Mouse (Mus musculus) hindbrain, embryonic 13.5 days (tissue): Measurements from ENCODE around the gene Cyp2a5. TPM values are rescaled to one million over a fixed set of nuclear protein-coding genes. Genes with fewer than 3 reads are reported as not detected.
"Not testable (repeated sequence)": the region's sequence is repeated elsewhere in the genome, so short reads cannot be mapped to it uniquely, and the experiment has no call there.

ENCODE experiments used
- ATAC-seq: fragments of 200-750 bp; cut with Nextera tagmentation; 2 replicates; pipeline ENCODE4 v1.8.0; 2017; ENCODE audit warnings: moderate TSS enrichment; ENCODE audit not compliant: low FRiP score
- H3K27ac ChIP-seq: fragments of 300-500 bp; sonication (generic); 2 replicates; pipeline ENCODE4 v1.5.1; 2015; ENCODE audit warnings: inconsistent platforms, mild to moderate bottlenecking, moderate library complexity
- H3K27me3 ChIP-seq: fragments of 300-500 bp; sonication (generic); 2 replicates; pipeline ENCODE4 v1.6.1; 2015; ENCODE audit warnings: mild to moderate bottlenecking, inconsistent platforms
- H3K36me3 ChIP-seq: fragments of 300-500 bp; sonication (generic); 2 replicates; pipeline ENCODE4 v1.6.1; 2015; ENCODE audit warnings: mild to moderate bottlenecking, inconsistent platforms
- H3K4me1 ChIP-seq: fragments of 300-500 bp; sonication (generic); replicated peaks from 2 replicates; pipeline ENCODE4 v1.6.1; 2015; ENCODE audit warnings: inconsistent platforms
- H3K4me2 ChIP-seq: fragments of 300-500 bp; sonication (generic); 2 replicates; pipeline ENCODE4 v1.6.1; 2015; ENCODE audit warnings: inconsistent platforms, mild to moderate bottlenecking, moderate library complexity
- H3K4me3 ChIP-seq: fragments of 300-500 bp; sonication (generic); 2 replicates; pipeline ENCODE4 v1.5.1; 2015; ENCODE audit warnings: mild to moderate bottlenecking, inconsistent platforms
- H3K9ac ChIP-seq: fragments of 300-500 bp; sonication (generic); 2 replicates; pipeline ENCODE4 v1.6.1; 2015; ENCODE audit warnings: mild to moderate bottlenecking, inconsistent platforms
- H3K9me3 ChIP-seq: fragments of 300-500 bp; sonication (generic); 2 replicates; pipeline ENCODE4 v1.6.1; 2016; ENCODE audit warnings: inconsistent platforms
- WGBS: fragments of 180-500 bp; shearing (Covaris S2); methylation state at CpG from one replicate; pipeline ENCODE4 v1.1.7; 2015; 5-methylcytosine and 5-hydroxymethylcytosine counted together
- polyA plus RNA-seq: library from polyadenylated mRNA; unstranded; fragments of >200 nt; fragmentation: Nextera tagmentation; extraction: Ambion mirVana; gene quantifications from 2 replicates; pipeline ENCODE4 v1.2.1, GENCODE M21; 2015

The Cyp2a5 gene
- 0.43 and 0.70 TPM in 2 replicates for polyA plus RNA-seq

DNA sequence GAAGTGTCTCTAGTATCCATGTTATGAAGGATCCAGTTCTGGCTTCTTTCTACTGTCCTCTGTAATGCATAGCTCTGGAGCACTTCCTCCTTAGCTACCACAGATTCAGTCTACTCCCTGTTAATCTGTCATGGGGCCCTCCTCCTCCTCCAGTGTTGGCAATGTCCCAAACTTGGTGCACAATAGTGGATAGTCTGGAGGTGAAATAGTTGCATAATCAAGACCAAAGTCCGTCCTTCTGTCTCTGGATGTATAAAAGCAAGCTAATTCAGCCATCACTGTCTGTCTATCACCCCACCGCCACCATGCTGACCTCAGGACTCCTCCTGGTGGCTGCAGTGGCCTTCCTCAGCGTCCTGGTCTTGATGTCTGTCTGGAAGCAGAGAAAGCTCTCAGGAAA lies at the start of gene Cyp2a5:
Gene Cyp2a5 (plus strand): TSS at position 247 of the 400 bp plus-strand sequence.
- H3K36me3 ChIP-seq, H3K9ac ChIP-seq, H3K27me3 ChIP-seq, H3K4me2 ChIP-seq, H3K9me3 ChIP-seq, H3K4me1 ChIP-seq, H3K4me3 ChIP-seq, H3K27ac ChIP-seq, ATAC-seq: not testable (repeated sequence)
- WGBS, result 63% methylated on average over 3 of the region's 3 CpGs

DNA sequence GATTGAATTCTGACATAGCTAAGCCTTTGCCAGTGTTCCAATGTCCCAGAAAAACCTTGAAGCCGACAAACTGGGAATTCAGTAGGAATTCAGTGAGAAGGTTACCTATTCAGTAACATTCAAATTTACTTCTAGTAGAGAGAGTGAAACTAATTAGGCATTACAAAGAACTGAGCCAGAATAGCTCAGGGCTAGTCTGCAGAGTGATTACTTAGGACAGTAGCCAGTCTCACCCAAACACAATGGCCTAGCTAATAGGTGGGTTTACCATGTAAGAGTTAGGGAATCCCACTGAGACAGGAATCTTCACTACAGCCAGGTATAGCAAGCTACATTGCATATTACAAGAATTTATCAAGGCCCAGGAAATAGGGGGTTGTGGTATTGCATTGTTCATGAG lies 49.1 kb upstream of the Cyp2a5 start:
- H3K27me3 ChIP-seq, ATAC-seq, H3K27ac ChIP-seq, H3K9ac ChIP-seq, H3K36me3 ChIP-seq, H3K4me1 ChIP-seq, H3K9me3 ChIP-seq, H3K4me3 ChIP-seq, H3K4me2 ChIP-seq: not testable (repeated sequence)
- 51% methylated on average over 1 of the region's 1 CpGs for WGBS

- no peak overlapping the region for H3K4me3 ChIP-seq
- H3K4me1 ChIP-seq, result no peaks in the 10 kb centered on the region
- no peak overlapping the region for H3K4me2 ChIP-seq
- H3K27ac ChIP-seq, result no peak overlapping the region
- H3K36me3 ChIP-seq, result no peaks in the 10 kb centered on the region
- H3K27me3 ChIP-seq, result no peaks in the 10 kb centered on the region
- ATAC-seq, result no peak
- H3K9ac ChIP-seq, result no peak overlapping the region
- 86% methylated on average over 6 of the region's 6 CpGs for WGBS
- no peaks in the 10 kb centered on the region for H3K9me3 ChIP-seq
Measured at GRCm38 (mm10) chr7:26789984-26790383, 45.1 kb upstream of the Cyp2a5 start.

GRCm38 (mm10) chr7:26800104-26800503 lies 35.0 kb upstream of the Cyp2a5 start:
- no peaks in the 10 kb centered on the region for H3K27me3 ChIP-seq
- no peak for ATAC-seq
- H3K9ac ChIP-seq, result no peak overlapping the region
- H3K4me2 ChIP-seq, result no peak overlapping the region
- no peaks in the 10 kb centered on the region for H3K36me3 ChIP-seq
- H3K27ac ChIP-seq, result no peak overlapping the region
- H3K4me1 ChIP-seq, result no peaks in the 10 kb centered on the region
- H3K4me3 ChIP-seq, result no peak overlapping the region
- H3K9me3 ChIP-seq, result 0 out of 2 replicates have a peak, but pooled peaks cover 4% of the 10 kb centered on the region

DNA sequence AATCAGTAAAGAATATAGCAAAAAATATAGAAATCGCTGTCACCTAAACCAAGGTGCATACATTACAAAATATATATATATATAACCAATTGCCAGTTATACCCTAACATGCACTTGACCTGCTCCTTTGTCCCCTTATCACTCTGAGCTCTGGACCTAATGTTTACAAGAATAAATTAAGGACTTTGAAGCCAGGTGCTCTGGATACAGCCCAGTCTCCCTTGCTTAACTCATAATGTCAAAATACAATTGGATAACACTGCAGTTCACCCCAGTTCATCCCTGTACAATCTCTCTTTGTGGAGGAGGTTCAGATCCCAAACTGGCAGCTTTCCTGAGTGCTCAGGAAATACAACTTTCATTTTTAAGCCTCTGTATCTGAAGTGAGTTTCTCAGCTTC lies 34.1 kb upstream of the Cyp2a5 start:
- ATAC-seq, result no peak
- Histone ChIP-seq H3K4me3 (no peak overlapping the region), H3K4me1 (no peaks in the 10 kb centered on the region), H3K27ac (no peak overlapping the region), H3K9ac (no peak overlapping the region), H3K36me3 (no peaks in the 10 kb centered on the region), H3K4me2 (no peak overlapping the region), H3K27me3 (no peaks in the 10 kb centered on the region), H3K9me3 (no peaks in the 10 kb centered on the region)
- 74% methylated on average over 1 of the region's 1 CpGs for WGBS

DNA sequence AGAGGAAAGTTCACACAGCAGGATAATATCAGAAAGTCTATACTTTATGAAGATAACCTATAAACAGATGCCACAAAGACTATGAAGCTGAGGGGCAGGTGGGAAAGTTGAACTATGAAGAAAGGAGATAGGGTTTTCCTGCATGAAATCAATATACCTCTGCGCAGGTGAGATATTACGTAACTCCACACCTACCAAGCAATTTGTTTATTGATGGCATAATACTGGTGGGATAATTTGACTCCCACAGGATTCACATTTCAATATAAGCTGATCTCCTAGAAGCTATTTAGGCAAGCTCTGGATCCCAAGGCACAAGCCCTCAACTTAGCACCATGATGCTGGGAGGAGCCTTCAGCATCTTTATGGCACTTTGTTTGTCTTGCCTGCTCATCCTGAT lies 26.5 kb upstream of the Cyp2a5 start, which contains the start of gene Cyp2g1:
Gene Cyp2g1 (plus strand): TSS at position 301 of the 400 bp plus-strand sequence.
- H3K4me3 ChIP-seq, result no peak within 1 kb of the TSS
- 92% methylated on average over 2 of the region's 2 CpGs for WGBS
- H3K4me1 ChIP-seq, result no peaks in the 10 kb centered on the region
- H3K9ac ChIP-seq, result no peak within 1 kb of the TSS
- H3K27me3 ChIP-seq, result no peaks in the 10 kb centered on the region
- no peaks in the 10 kb centered on the region for H3K36me3 ChIP-seq
- no peak within 1 kb of the TSS for H3K27ac ChIP-seq
- ATAC-seq, result no peak
- no peaks in the 10 kb centered on the region for H3K9me3 ChIP-seq
- H3K4me2 ChIP-seq, result no peak within 1 kb of the TSS

- not testable (repeated sequence) for ATAC-seq, H3K9ac ChIP-seq, H3K4me1 ChIP-seq, H3K27me3 ChIP-seq, H3K4me2 ChIP-seq, H3K9me3 ChIP-seq, H3K27ac ChIP-seq, H3K36me3 ChIP-seq, H3K4me3 ChIP-seq
- WGBS, result 83% methylated on average over 9 of the region's 9 CpGs
Measured at GRCm38 (mm10) chr7:26831556-26832292, 3.4 kb upstream of the Cyp2a5 start.

GRCm38 (mm10) chr7:26832668-26833067 lies 2.4 kb upstream of the Cyp2a5 start:
- not testable (repeated sequence) for H3K4me1 ChIP-seq, H3K9me3 ChIP-seq, ATAC-seq, H3K36me3 ChIP-seq, H3K4me2 ChIP-seq, H3K4me3 ChIP-seq, H3K27ac ChIP-seq, H3K27me3 ChIP-seq, H3K9ac ChIP-seq
- WGBS, result 81% methylated on average over 7 of the region's 7 CpGs

- WGBS, result 92% methylated on average over 2 of the region's 2 CpGs
- not testable (repeated sequence) for H3K4me3 ChIP-seq, H3K4me2 ChIP-seq, H3K4me1 ChIP-seq, ATAC-seq, H3K9me3 ChIP-seq, H3K27ac ChIP-seq, H3K9ac ChIP-seq, H3K36me3 ChIP-seq, H3K27me3 ChIP-seq
Measured at GRCm38 (mm10) chr7:26843400-26843799, 8.3 kb downstream of the Cyp2a5 start.

- not testable (repeated sequence) for ATAC-seq
Measured at GRCm38 (mm10) chr7:26850063-26850462, 15.0 kb downstream of the Cyp2a5 start.

DNA sequence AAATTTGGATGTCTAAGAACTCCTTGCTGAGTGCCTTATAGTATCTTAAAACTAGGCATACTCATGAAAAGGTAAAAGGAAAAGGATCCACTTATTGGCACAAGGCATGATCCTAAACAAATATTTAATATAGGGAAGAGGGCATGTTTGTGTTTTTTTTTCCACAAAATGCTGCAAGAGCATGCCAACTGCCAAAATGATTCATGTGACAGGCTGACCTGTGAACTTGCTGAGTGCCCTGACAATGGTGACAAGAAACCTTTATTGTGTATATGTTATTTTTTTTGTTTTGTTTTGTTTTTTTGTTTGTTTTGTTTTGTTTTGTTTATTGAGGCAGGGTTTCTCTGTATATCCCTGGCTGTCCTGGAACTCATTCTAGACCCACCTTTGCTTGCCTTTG lies 43.5 kb downstream of the Cyp2a5 start:
- H3K9me3 ChIP-seq, H3K4me1 ChIP-seq, H3K9ac ChIP-seq, H3K4me2 ChIP-seq, H3K27me3 ChIP-seq, H3K4me3 ChIP-seq, H3K36me3 ChIP-seq, H3K27ac ChIP-seq, ATAC-seq: not testable (repeated sequence)

More at GRCm38 (mm10) chr7:26850063-26850462, 15.0 kb downstream of the Cyp2a5 start:
- not testable (repeated sequence) for H3K9ac ChIP-seq, H3K9me3 ChIP-seq, H3K4me3 ChIP-seq, H3K36me3 ChIP-seq, H3K4me1 ChIP-seq, H3K27me3 ChIP-seq, H3K4me2 ChIP-seq, H3K27ac ChIP-seq

DNA sequence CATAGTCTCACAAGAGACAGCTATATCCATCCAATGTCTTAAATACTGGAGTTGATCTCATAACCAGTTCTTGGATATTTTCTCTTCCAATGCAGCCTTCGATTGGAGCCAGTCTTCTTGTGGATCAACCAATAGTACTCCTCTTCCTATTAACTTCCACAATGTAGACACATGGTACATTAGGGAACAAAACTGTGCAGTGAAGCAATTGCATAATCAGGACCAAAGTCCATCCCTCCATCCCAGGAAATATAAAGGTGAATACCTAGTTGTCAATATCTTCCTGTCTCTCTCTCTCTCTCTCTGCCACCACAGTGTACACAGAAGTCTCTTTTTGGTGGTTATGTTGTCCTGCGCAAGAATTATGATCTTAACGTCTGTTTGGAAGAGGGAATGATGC lies 45.5 kb downstream of the Cyp2a5 start:
- H3K27me3 ChIP-seq, H3K4me3 ChIP-seq, H3K4me1 ChIP-seq, H3K4me2 ChIP-seq, H3K9me3 ChIP-seq, H3K36me3 ChIP-seq, H3K27ac ChIP-seq, ATAC-seq, H3K9ac ChIP-seq: not testable (repeated sequence)
- WGBS, result 87% methylated on average over 3 of the region's 3 CpGs
